8 mouse cellular contexts compared by ENCODE assay signal in the genomic region with DNA sequence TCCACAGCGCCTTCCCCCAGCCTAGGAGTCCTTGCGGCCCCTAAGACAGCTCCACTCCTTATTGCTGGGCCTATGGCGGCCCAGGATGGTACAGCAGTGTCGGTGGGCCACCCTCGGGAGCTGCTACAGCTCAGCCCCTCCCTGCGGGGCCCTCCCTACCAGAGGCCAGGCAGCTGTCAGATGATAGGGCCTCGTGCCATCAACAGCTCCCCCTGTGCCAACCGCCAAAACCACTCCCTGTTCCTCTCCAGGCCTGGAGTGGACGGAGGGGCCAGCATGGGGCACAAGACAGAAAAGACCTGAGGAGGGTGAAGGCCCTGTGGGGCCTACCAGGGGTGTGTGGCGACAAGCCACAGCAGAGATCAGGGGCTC.
DNase-seq lines count a peak whose midpoint lies in the region; ATAC-seq and TF ChIP-seq lines count a peak whose summit lies in the region.

No protein-coding gene starts in this region.

- H3K4me3 ChIP-seq in kidney, adult 2 months (ENCODE audit: insufficient read depth, low read depth, low read length), result no peak overlapping the region
- H3K4me3 ChIP-seq in macrophage (ENCODE audit: inconsistent target), result peak overlapping the region; percentile 29; the same call in 1 of the 2 replicates
- no peak overlapping the region for H3K4me3 ChIP-seq in hindbrain, embryonic 12.5 days

- H3K27ac ChIP-seq in kidney, adult 2 months (ENCODE audit: insufficient read depth, low read depth, low read length), result peak overlapping the region; percentile 87
- peak overlapping the region; percentile 49 for H3K27ac ChIP-seq in macrophage
- no peak overlapping the region for H3K27ac ChIP-seq in hindbrain, embryonic 12.5 days

- H3K79me2 ChIP-seq in macrophage (ENCODE audit: inconsistent target), result peaks cover 27% of the 10 kb centered on the region

- 29% methylated on average over 10 of the region's 10 CpGs for WGBS in kidney, adult 2 months
- 45% methylated on average over 10 of the region's 10 CpGs for WGBS in macrophage (ENCODE audit: missing documents)
- 69% methylated on average over 10 of the region's 10 CpGs for WGBS in hindbrain, embryonic 12.5 days

- H3K27me3 ChIP-seq in kidney, adult 2 months (replicated peaks; ENCODE audit: control insufficient read depth, insufficient read depth, low read length), result no peaks in the 10 kb centered on the region
- no peaks in the 10 kb centered on the region for H3K27me3 ChIP-seq in hindbrain, embryonic 12.5 days

- peaks cover 16% of the 10 kb centered on the region for H3K36me3 ChIP-seq in kidney, adult 2 months (ENCODE audit: control insufficient read depth, insufficient read depth, low read length)
- H3K36me3 ChIP-seq in macrophage (ENCODE audit: inconsistent target), result no peaks in the 10 kb centered on the region
- no peaks in the 10 kb centered on the region for H3K36me3 ChIP-seq in hindbrain, embryonic 12.5 days

- DNase-seq in kidney, adult 2 months, result peak; percentile 54
- DNase-seq in kidney, postnatal 10 days, result no peak
- DNase-seq in gastrocnemius, postnatal 25 days, result peak; percentile 73
- peak; percentile 49 for DNase-seq in kidney, postnatal 14 days
- no peak for DNase-seq in cerebellum, adult 11-12 months
- DNase-seq in natural killer cell, adult 2 months (ENCODE audit: low spot score in 2 of 2), result no peak

- H3K9ac ChIP-seq in hindbrain, embryonic 12.5 days, result no peak overlapping the region

- H3K4me2 ChIP-seq in hindbrain, embryonic 12.5 days (replicated peaks), result no peak overlapping the region

- no peak for ATAC-seq in hindbrain, embryonic 12.5 days (ENCODE audit: low FRiP score)

- peaks cover 90% of the 10 kb centered on the region for H3K4me1 ChIP-seq in kidney, adult 2 months (ENCODE audit: control insufficient read depth, insufficient read depth, low read length)
- peaks cover 19% of the 10 kb centered on the region for H3K4me1 ChIP-seq in hindbrain, embryonic 12.5 days

- no peak for TF ChIP-seq CTCF in kidney, adult 2 months (conservative IDR thresholded peaks at IDR 0.05; ENCODE audit: insufficient read depth, insufficient read length, low read depth, low read length)

- TF ChIP-seq POLR2A in kidney, adult 2 months (IDR thresholded peaks at IDR 0.05; ENCODE audit: low read depth, low read length), result no peak

- H3K9me3 ChIP-seq in hindbrain, embryonic 12.5 days (replicated peaks), result no peaks in the 10 kb centered on the region

Comparison
In these comparisons a context has a peak if more than half of its experiments do, and no peak if none do; other contexts are left out.
1. DNase-seq: peak in kidney, adult 2 months (single experiment), gastrocnemius, postnatal 25 days (single experiment) and kidney, postnatal 14 days (single experiment); none in kidney, postnatal 10 days (single experiment), cerebellum, adult 11-12 months (single experiment) and natural killer cell, adult 2 months (0 of 2).